Mouse (Mus musculus): Measurements from ENCODE around the gene Orm2.

GRCm38 (mm10) chr4:63401620-63402019 lies 39.4 kb downstream of the Orm2 start:
- TF ChIP-seq POLR2A (IDR thresholded peaks at IDR 0.05; ENCODE audit: low read depth, low read length) (no peak; the same call in 1 of the 2 replicates), CTCF (IDR thresholded peaks at IDR 0.05; ENCODE audit: extremely low read depth, insufficient read depth, insufficient read length, insufficient replicate concordance) (no peak)
